19 mouse cellular contexts compared by ENCODE assay signal in genomic region chr15:79929734-79930133, GRCm38 (mm10). TPM values are rescaled to one million over a fixed set of nuclear protein-coding genes. Genes with fewer than 3 reads are reported as not detected.
DNase-seq lines count a peak whose midpoint lies in the region; ATAC-seq and TF ChIP-seq lines count a peak whose summit lies in the region.
"Had no signal": no experiment of that assay in that cellular context is flagged by ENCODE, and none has a peak within 500 bp of the region (broad histone marks: within the 10 kb centered on the region; RNA-seq: fewer than 3 reads in every experiment).

No protein-coding gene starts in this region.

- H3K4me3 ChIP-seq in heart, embryonic 12.5 days = no peak overlapping the region
- no peak overlapping the region for H3K4me3 ChIP-seq in liver, embryonic 13.5 days (replicated peaks)
- H3K4me3 ChIP-seq in liver, embryonic 11.5 days (ENCODE audit: low read depth, low read length) = no peak overlapping the region
- H3K4me3 ChIP-seq in testis, adult 2 months (ENCODE audit: control insufficient read depth, low read depth, low read length) = peak overlapping the region; percentile 82
- H3K4me3 ChIP-seq: embryonic facial prominence, embryonic 10.5 days; forebrain, embryonic 13.5 days; heart, embryonic 10.5 days had no signal

- TF ChIP-seq CTCF in testis, adult 2 months (IDR thresholded peaks at IDR 0.05; ENCODE audit: control insufficient read depth, insufficient read depth, insufficient replicate concordance, low read depth, low read length) = no peak

- H3K36me3 ChIP-seq in heart, embryonic 12.5 days = no peaks in the 10 kb centered on the region
- no peaks in the 10 kb centered on the region for H3K36me3 ChIP-seq in liver, embryonic 13.5 days
- H3K36me3 ChIP-seq in liver, embryonic 11.5 days (ENCODE audit: control insufficient read depth, insufficient read depth, low read length) = no peaks in the 10 kb centered on the region
- no peaks in the 10 kb centered on the region; the same call in 1 of the 2 replicates for H3K36me3 ChIP-seq in testis, adult 2 months (ENCODE audit: control insufficient read depth, insufficient read depth, low read length)
- H3K36me3 ChIP-seq: embryonic facial prominence, embryonic 10.5 days; heart, embryonic 10.5 days had no signal

- no peak overlapping the region for H3K4me2 ChIP-seq in heart, embryonic 12.5 days
- H3K4me2 ChIP-seq in liver, embryonic 13.5 days = no peak overlapping the region
- no peak overlapping the region for H3K4me2 ChIP-seq in liver, embryonic 11.5 days
- H3K4me2 ChIP-seq: forebrain, embryonic 13.5 days had no signal

- ATAC-seq in heart, embryonic 12.5 days (ENCODE audit: insufficient number of reproducible peaks, low FRiP score) = no peak
- no peak for ATAC-seq in liver, embryonic 13.5 days (ENCODE audit: low read depth)
- no peak for ATAC-seq in liver, embryonic 11.5 days (replicated peaks; ENCODE audit: low FRiP score)
- ATAC-seq: forebrain, embryonic 13.5 days; forebrain, postnatal 0 days; hindbrain, postnatal 0 days had no signal

- no peaks in the 10 kb centered on the region for H3K9me3 ChIP-seq in heart, embryonic 12.5 days (replicated peaks)
- no peaks in the 10 kb centered on the region for H3K9me3 ChIP-seq in liver, embryonic 13.5 days (replicated peaks)
- no peaks in the 10 kb centered on the region for H3K9me3 ChIP-seq in liver, embryonic 11.5 days (ENCODE audit: control insufficient read depth, low read length)
- H3K9me3 ChIP-seq: embryonic facial prominence, embryonic 10.5 days; forebrain, embryonic 13.5 days; G1E; heart, embryonic 10.5 days had no signal

- peaks cover 17% of the 10 kb centered on the region for H3K4me1 ChIP-seq in heart, embryonic 12.5 days (replicated peaks)
- H3K4me1 ChIP-seq in liver, embryonic 13.5 days (replicated peaks) = peaks cover 58% of the 10 kb centered on the region
- peaks cover 19% of the 10 kb centered on the region for H3K4me1 ChIP-seq in liver, embryonic 11.5 days (replicated peaks; ENCODE audit: control insufficient read depth, insufficient read depth, low read length)
- H3K4me1 ChIP-seq in testis, adult 2 months (ENCODE audit: control insufficient read depth, insufficient read depth, low read length) = peaks cover 50% of the 10 kb centered on the region

- peaks cover 48% of the 10 kb centered on the region for H3K27me3 ChIP-seq in heart, embryonic 12.5 days (replicated peaks)
- peaks cover 45% of the 10 kb centered on the region for H3K27me3 ChIP-seq in liver, embryonic 13.5 days
- peaks cover 31% of the 10 kb centered on the region for H3K27me3 ChIP-seq in liver, embryonic 11.5 days (replicated peaks; ENCODE audit: control insufficient read depth, insufficient read depth, low read length)
- no peaks in the 10 kb centered on the region for H3K27me3 ChIP-seq in testis, adult 2 months (ENCODE audit: control insufficient read depth, insufficient read depth, low read length)
- H3K27me3 ChIP-seq: CH12.LX had no signal

- WGBS in heart, embryonic 12.5 days = 59% methylated on average over 3 of the region's 3 CpGs
- WGBS in liver, embryonic 13.5 days (ENCODE audit: insufficient replicate concordance) = 78% methylated on average over 3 of the region's 3 CpGs
- WGBS in liver, embryonic 11.5 days = 85% methylated on average over 3 of the region's 3 CpGs

- no peak overlapping the region for H3K9ac ChIP-seq in heart, embryonic 12.5 days
- 0 out of 2 replicates have a peak overlapping the region, but pooled peaks have one; percentile 17 for H3K9ac ChIP-seq in liver, embryonic 13.5 days
- H3K9ac ChIP-seq in liver, embryonic 11.5 days (ENCODE audit: low read depth, low read length) = no peak overlapping the region
- H3K9ac ChIP-seq: forebrain, embryonic 13.5 days; forebrain, postnatal 0 days had no signal

- peak; percentile 87 for DNase-seq in heart, adult 11 months
- DNase-seq in liver, embryonic 13.5 days = no peak
- no peak for DNase-seq in liver, embryonic 11.5 days (ENCODE audit: low spot score)
- no peak for DNase-seq in testis, postnatal 10 days (ENCODE audit: low spot score)
- DNase-seq: adrenal gland, postnatal 10 days; cerebellum, adult 11-12 months; cerebellum, postnatal 10 days; forebrain, postnatal 0 days; gastrocnemius, postnatal 36 days; heart, adult 18-20 months; heart, postnatal 36 days had no signal

- peak; percentile 46; the same call in 1 of the 2 replicates for TF ChIP-seq POLR2A in testis, adult 2 months (IDR thresholded peaks at IDR 0.05; ENCODE audit: control insufficient read depth, low read depth, low read length)

- no peak overlapping the region for H3K27ac ChIP-seq in heart, embryonic 12.5 days (ENCODE audit: poor library complexity, severe bottlenecking)
- H3K27ac ChIP-seq in liver, embryonic 13.5 days = peak overlapping the region; percentile 96
- no peak overlapping the region for H3K27ac ChIP-seq in liver, embryonic 11.5 days (ENCODE audit: low read depth, low read length)
- peak overlapping the region; percentile 84 for H3K27ac ChIP-seq in testis, adult 2 months (ENCODE audit: control insufficient read depth, insufficient read depth, low read depth, low read length)
- H3K27ac ChIP-seq: embryonic facial prominence, embryonic 10.5 days; forebrain, embryonic 13.5 days; heart, embryonic 10.5 days; hindbrain, postnatal 0 days had no signal

RNA-seq across cellular contexts. Expression of gene Apobec3, which starts 38.3 kb away (rescaled TPM):
- 11.2 and 12.2 TPM in 2 replicates for polyA plus RNA-seq in heart, embryonic 12.5 days (2016; fragmentation: Nextera tagmentation; extraction: Ambion mirVana)
- polyA plus RNA-seq in liver, embryonic 13.5 days (2015; fragmentation: Nextera tagmentation; extraction: Ambion mirVana) = 41.7 and 53.3 TPM in 2 replicates
- 72.8 and 76.7 TPM in 2 replicates for polyA plus RNA-seq in liver, embryonic 11.5 days (2014; fragmentation: Nextera tagmentation; extraction: Ambion mirVana)
- 10.8 and 11.1 TPM in 2 replicates for polyA plus RNA-seq in testis, adult 2 months (2012; rRNA removed)

RNA-seq across cellular contexts. Expression of gene Cbx7, which starts 41.2 kb away (rescaled TPM):
- 1.4 and 1.7 TPM in 2 replicates for polyA plus RNA-seq in heart, embryonic 12.5 days (2016; fragmentation: Nextera tagmentation; extraction: Ambion mirVana)
- 0.89 and 1.4 TPM in 2 replicates for polyA plus RNA-seq in liver, embryonic 13.5 days (2015; fragmentation: Nextera tagmentation; extraction: Ambion mirVana)
- 2.5 TPM in 2 replicates for polyA plus RNA-seq in liver, embryonic 11.5 days (2014; fragmentation: Nextera tagmentation; extraction: Ambion mirVana)
- polyA plus RNA-seq in testis, adult 2 months (2012; rRNA removed) = 44.0 and 47.8 TPM in 2 replicates

Comparison
In these comparisons a context has a peak if more than half of its experiments do, and no peak if none do; other contexts are left out.
1. H3K27ac ChIP-seq: peak in liver, embryonic 13.5 days (single experiment) and testis, adult 2 months (single experiment); none in heart, embryonic 12.5 days (single experiment) and liver, embryonic 11.5 days (single experiment).
2. RNA of gene Cbx7, which starts 41.2 kb away (polyA plus RNA-seq): 44.0 to 47.8 TPM in testis, adult 2 months; 2.5 TPM in liver, embryonic 11.5 days, 1.4 to 1.7 TPM in heart, embryonic 12.5 days and 0.89 to 1.4 TPM in liver, embryonic 13.5 days; every median in the first group is over 10 times any median in the second.